Mouse (Mus musculus) lung, adult 2 months (tissue): ENCODE results near the gene Fam198b. TPM values are rescaled to one million over a fixed set of nuclear protein-coding genes. Genes with fewer than 3 reads are reported as not detected.

ENCODE experiments used
- DNase-seq: peaks from one replicate; pipeline ENCODE4 v3.0.0; 2022
- H3K4me1 ChIP-seq: fragments of 200-500 bp; 2 replicates; pipeline ENCODE4 v1.6.1; 2011; ENCODE audit warnings: low read length; ENCODE audit not compliant: control insufficient read depth, insufficient read depth
- H3K4me3 ChIP-seq: fragments of 200-500 bp; replicated peaks from 2 replicates; pipeline ENCODE3; 2011; ENCODE audit warnings: low read depth, mild to moderate bottlenecking, control low read depth, low read length; ENCODE audit errors: extremely low read depth
- CTCF ChIP-seq: fragments of 200-500 bp; IDR thresholded peaks from 2 replicates; pipeline ENCODE4 v1.5.1; 2011; ENCODE audit warnings: mild to moderate bottlenecking, low read length, control low read depth; ENCODE audit not compliant: insufficient read depth
- POLR2A ChIP-seq: fragments of 200-500 bp; IDR thresholded peaks from 2 replicates; pipeline ENCODE4 v1.6.1; 2011; ENCODE audit warnings: low read depth, mild to moderate bottlenecking, control low read depth, low read length, borderline replicate concordance; ENCODE audit errors: extremely low read depth
- WGBS: fragments of 180-500 bp; shearing (Covaris S2); methylation state at CpG from one replicate; pipeline ENCODE4 v1.1.7; 2018; 5-methylcytosine and 5-hydroxymethylcytosine counted together
- polyA plus RNA-seq: library from polyadenylated mRNA; depleted of rRNA; stranded (reverse); fragments of >200 nt; gene quantifications from 2 replicates; pipeline ENCODE4 v1.2.3, GENCODE M21; 2012

Fam198b gene
- polyA plus RNA-seq, 1 experiment, result 20.3 TPM

DNA sequence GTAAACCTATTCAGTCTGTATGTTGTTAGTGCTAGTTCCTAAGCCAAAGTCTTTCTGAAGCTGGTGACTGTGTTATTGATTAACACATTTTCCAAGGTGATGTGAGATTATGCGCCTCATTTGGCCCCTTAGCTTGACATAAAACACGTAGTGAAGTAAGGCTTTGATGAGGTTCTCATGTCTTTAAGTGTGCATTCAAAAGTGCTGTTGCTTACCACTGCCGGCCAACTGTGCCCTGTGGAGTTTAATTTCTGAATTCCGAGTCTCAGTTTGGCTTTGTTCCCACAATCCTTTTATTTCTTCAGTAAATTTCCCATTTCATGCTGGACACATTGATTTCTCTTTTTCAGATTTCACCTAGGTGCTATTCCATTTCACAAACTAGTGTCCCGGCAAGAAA lies 26.6 kb upstream of the Fam198b start:
- 56% methylated on average over 5 of the region's 5 CpGs for WGBS
- no peak overlapping the region for H3K4me3 ChIP-seq
- TF ChIP-seq POLR2A, result no peak
- peaks cover 1% of the 10 kb centered on the region for H3K4me1 ChIP-seq
- DNase-seq, result no peak

- Histone ChIP-seq H3K4me1 (no peaks in the 10 kb centered on the region), H3K4me3 (no peak overlapping the region)
- DNase-seq, result no peak
- TF ChIP-seq CTCF (no peak), POLR2A (no peak)
- WGBS, result 80% methylated on average over 3 of the region's 3 CpGs
Measured at GRCm38 (mm10) chr3:79858221-79858620, 26.1 kb upstream of the Fam198b start.

DNA sequence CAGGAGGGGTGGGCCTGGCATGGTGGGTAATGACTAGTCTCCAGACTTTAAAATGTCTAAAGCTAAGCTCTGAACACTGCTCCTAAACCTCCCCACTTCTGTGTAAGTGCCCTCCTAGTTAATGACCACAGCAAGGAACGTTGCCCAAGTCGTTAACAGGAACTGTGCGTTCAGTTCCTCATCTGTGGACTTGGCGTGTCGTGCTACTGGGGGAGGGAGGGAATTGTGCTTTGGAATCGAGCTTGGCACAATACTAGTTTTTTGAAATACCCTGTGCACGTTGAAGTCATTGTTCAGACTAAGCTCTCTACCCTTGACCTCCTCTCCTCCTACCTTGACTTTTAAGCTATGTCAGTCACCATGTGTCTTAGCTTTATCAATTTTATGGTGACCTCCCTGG lies 19.5 kb upstream of the Fam198b start:
- Histone ChIP-seq H3K4me3 (no peak overlapping the region), H3K4me1 (no peaks in the 10 kb centered on the region)
- no peak for DNase-seq
- TF ChIP-seq CTCF (no peak), POLR2A (no peak)
- 43% methylated on average over 7 of the region's 7 CpGs for WGBS

- 95% methylated on average over 3 of the region's 3 CpGs for WGBS
- TF ChIP-seq CTCF (no peak), POLR2A (no peak)
- DNase-seq, result no peak
- no peaks in the 10 kb centered on the region for H3K4me1 ChIP-seq
- no peak overlapping the region for H3K4me3 ChIP-seq
Measured at GRCm38 (mm10) chr3:79866089-79866488, 18.2 kb upstream of the Fam198b start.

DNA sequence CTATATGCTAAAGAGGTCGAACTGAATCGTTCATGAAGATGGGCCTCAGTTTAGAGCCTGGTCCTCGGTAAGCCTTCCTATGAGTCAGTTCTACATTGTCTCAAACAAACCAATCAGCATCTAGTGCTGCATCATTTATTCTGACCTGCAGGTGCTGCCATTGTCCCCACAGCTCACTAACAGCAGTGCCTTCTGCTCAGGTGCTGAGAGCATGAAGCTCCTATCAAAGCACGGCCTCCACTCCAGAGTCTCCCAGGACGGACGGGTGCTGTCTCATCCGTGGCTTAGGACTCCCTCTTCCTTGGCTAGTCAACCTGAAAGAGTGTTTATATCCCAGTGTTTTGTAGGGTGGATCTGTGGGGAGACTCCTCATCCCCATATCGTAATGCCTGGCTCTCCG lies 17.8 kb upstream of the Fam198b start:
- no peaks in the 10 kb centered on the region for H3K4me1 ChIP-seq
- WGBS, result 90% methylated on average over 9 of the region's 9 CpGs
- no peak for DNase-seq
- TF ChIP-seq CTCF (no peak), POLR2A (no peak)
- H3K4me3 ChIP-seq, result no peak overlapping the region

DNA sequence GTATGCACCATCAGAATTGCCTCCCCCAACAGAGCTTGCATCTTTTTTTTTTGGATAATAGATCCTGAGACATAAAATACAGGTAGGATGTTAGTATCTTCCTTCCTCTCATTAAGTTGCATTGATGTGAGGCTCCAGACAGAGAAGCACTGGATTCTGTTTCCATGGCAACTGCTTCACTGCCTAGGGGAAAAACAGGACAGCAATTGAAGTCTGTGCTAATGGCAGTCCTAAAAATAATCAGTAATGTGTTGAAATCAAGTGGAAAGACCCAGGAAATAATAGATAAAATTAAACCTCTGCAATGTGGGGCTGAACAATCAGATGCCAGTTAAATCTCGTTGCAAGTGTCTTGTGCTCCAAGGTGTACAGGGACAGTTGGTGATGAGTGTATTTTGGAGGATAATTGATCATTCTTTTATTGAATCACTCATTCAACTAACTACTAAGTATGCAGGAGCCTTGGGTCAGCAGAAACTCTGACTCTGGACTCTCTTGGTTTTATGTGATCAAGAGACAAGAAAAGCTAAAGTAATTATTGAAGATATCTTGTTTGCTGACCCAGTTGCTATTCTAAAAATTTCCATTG lies 17.1 kb upstream of the Fam198b start:
- no peak for DNase-seq
- Histone ChIP-seq H3K4me3 (no peak overlapping the region), H3K4me1 (no peaks in the 10 kb centered on the region)
- TF ChIP-seq POLR2A (no peak), CTCF (no peak)
- 61% methylated on average over 1 of the region's 1 CpGs for WGBS

- DNase-seq, result no peak
Measured at GRCm38 (mm10) chr3:79875471-79875870, 8.9 kb upstream of the Fam198b start.

DNA sequence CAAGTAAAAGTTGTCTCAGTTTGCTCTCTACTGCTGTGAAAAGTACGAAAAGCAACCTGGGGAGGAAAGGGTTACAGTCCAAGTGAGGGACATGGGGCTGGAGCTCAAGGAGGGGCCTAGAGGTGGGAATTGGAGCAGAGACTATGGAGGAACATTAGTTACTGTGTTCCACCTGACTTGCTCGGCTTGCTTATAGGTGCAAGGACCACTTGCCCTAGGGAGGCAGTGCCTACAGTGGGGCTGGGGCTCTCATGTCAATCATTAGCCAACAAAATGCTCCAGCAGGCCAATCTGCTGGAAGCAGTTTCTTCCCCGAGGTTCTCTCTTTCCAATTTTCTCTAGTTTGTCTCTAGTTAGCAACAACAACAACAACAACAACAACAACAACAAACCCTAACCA lies 6.0 kb upstream of the Fam198b start:
- WGBS, result 75% methylated on average over 3 of the region's 3 CpGs
- Histone ChIP-seq H3K4me3 (no peak overlapping the region), H3K4me1 (no peaks in the 10 kb centered on the region)
- TF ChIP-seq CTCF, result no peak
- no peak for TF ChIP-seq POLR2A
- DNase-seq, result no peak

More at GRCm38 (mm10) chr3:79875471-79875870, 8.9 kb upstream of the Fam198b start:
- 92% methylated on average over 5 of the region's 5 CpGs for WGBS
- Histone ChIP-seq H3K4me1 (no peaks in the 10 kb centered on the region), H3K4me3 (no peak overlapping the region)
- no peak for TF ChIP-seq POLR2A
- TF ChIP-seq CTCF, result no peak

DNA sequence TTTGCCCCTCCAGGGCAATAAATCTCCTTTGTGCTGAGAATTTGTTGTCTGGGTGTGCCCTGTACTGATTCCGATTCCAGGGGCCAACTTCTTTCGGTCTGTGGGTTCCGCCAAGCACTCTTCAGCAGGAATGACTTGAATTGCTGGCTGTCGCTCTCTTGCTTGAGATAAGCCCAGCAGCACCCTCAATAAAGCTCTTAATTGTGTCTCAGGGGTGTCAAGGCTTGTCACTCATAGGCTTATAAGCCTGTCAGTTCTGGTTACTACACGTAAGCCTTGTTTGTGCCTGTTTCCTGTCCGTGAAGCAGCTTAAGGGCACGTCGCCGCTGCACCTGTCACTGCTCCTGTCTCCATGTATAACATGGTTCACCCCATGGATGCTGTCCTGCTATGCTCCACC lies 5.1 kb upstream of the Fam198b start:
- 58% methylated on average over 9 of the region's 9 CpGs for WGBS
- Histone ChIP-seq H3K4me1 (no peaks in the 10 kb centered on the region), H3K4me3 (no peak overlapping the region)
- TF ChIP-seq CTCF, result no peak
- TF ChIP-seq POLR2A, result no peak
- DNase-seq, result no peak

DNA sequence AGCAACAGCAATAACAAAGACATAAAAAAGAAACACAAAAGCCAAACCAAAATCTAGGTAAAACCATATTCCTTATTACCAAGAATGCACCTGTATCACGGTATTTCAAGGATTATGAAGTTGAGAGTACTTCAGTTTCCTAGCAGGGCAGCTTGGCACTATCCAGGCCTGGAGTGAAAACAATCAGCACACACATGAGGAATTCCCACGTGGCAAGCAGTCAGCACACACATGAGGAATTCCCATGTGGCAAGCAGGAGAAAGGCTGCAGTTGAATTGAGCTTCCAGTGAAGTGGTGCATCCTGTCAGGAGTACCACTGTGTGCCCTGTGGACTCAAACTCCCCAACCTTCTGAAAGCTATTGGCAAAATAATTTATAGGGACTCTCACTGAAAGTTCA lies 2.7 kb upstream of the Fam198b start:
- H3K4me3 ChIP-seq, result no peak overlapping the region
- no peak for DNase-seq
- no peak for TF ChIP-seq CTCF
- no peak for TF ChIP-seq POLR2A
- 49% methylated on average over 2 of the region's 2 CpGs for WGBS
- H3K4me1 ChIP-seq, result 0 out of 2 replicates have a peak, but pooled peaks cover 2% of the 10 kb centered on the region
